Mouse (Mus musculus): ENCODE measurements around the gene Sdhc.
"Not testable (repeated sequence)": the region's sequence is repeated elsewhere in the genome, so short reads cannot be mapped to it uniquely, and the experiment has no call there.

The Sdhc gene

DNA sequence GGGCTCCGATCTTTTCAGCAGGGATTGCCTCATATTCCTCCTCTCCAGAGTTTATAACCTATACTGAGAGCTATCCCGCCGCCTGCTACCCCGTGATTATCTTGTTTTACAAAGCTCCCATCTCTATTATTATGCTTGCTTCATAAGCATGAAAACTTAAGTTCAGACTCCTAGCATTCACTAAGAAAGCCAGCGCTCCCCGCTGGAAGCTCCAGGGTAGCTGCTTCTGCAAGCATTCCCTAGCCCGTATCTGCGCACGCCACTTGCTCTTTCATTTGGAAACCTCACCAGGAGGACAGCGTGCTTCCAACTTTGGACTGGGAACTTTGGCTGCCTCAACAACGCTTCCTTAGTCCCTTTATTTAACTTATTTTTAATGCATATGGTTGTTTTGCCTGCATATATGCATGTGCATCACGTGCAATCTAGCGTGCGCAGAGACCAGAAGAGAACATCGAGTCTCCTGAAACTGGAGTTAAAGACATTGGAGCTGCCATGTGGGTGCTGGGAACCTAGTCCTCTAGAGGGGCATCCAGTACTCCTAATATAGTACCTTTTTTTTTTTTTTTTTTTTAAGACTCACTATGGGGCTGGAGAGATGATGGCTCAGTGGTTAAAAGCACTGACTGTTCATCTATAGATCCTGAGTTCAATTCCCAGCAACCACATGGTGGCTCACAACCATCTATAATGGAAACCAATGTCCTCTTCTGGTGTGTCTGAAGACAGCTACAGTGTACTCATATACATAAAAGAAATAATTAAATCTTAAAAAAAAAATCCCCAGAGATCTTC lies 38.4 kb downstream of the Sdhc start:
- no peak for DNase-seq

DNA sequence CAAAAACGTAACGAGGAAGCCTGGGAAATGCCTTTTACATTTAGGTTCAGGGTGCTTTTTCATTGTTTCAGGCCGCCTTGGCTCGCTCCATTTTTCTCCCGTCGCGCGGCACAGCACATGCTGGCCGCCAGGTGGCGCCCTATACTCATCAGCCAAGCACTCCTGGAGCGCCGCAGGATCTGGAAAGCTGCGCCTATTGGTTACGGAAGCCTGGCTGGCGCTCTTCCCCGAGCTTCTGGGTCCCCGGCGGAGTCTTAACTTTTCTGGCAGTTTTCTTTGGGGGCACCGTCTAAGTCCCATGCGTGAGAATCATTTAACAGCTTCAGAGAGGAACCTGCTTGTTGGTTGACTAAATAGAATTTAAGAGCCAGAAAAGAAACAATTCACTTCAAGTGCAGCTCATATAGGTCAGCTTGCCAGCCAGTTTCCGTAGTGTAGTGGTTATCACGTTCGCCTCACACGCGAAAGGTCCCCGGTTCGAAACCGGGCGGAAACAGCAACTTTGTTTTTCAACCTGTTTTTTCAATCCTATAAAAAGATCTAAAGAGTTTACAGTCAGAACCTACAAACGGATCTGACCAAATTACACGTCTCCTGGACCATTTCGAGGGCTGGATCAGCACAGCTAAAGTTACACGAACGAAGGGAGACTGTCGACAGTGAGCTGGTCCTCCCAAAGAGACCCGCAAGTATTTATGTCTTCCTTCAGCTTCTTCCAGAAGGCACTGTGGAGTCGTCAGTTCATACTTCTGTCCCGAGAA lies 39.2 kb downstream of the Sdhc start:
- peak; percentile 78 to 89 for DNase-seq

DNA sequence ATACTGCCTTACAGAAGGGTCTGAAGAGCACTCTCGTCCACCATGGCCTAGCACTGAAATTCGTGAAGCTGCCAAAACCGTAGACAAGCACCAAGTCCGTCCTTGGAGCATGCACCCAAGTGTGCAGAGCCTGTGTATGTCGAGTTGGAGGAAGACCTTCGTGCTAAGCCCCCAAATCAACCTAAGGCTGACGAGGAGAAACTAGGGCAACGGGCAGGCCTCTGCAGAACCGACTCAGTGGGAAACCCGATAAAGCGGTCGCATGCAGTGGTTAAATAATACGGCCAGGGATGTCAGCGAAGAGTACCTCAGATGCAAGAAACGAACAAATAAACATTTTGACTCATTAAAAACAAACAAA lies 39.8 kb downstream of the Sdhc start:
- DNase-seq, result no peak

DNA sequence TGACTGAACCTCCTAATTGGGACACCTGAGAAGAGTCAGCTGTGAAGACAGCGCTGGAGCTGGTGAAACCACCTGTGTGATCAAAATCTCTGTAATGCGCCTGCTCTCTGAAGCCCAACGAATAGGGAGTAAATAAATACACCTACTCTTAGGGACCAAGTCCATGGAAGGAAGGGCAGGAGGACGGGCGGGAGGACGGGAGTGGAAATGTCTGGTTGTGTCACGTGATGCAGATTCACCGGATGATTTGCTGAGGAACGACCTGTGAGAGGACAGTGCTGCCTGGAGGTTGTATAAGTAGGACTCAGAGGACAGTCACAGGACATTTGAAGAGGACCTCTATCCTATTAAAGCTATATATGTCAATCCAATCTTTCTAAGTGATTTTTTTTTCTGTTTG lies 40.8 kb downstream of the Sdhc start:
- no peak for DNase-seq

DNA sequence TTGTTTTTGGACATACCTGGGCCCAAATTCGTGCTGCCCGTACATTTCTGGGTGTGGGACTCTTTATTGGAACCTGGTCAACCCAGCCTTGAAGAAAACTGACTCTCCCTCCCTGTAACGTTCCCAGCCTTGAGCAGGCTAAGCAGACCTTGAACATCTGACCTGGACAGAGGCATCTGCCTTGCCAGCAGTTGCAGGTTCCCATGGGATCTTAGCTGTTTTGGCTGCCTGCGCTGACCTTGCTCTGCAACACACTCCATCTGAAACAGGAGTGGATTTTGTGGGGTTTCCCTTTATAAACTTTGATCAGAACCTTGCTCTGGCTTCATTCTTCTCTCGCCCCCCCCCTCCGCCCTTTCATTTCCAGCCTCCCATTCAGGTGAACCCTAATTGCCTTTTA lies 45.2 kb downstream of the Sdhc start:
- DNase-seq, result no peak

DNA sequence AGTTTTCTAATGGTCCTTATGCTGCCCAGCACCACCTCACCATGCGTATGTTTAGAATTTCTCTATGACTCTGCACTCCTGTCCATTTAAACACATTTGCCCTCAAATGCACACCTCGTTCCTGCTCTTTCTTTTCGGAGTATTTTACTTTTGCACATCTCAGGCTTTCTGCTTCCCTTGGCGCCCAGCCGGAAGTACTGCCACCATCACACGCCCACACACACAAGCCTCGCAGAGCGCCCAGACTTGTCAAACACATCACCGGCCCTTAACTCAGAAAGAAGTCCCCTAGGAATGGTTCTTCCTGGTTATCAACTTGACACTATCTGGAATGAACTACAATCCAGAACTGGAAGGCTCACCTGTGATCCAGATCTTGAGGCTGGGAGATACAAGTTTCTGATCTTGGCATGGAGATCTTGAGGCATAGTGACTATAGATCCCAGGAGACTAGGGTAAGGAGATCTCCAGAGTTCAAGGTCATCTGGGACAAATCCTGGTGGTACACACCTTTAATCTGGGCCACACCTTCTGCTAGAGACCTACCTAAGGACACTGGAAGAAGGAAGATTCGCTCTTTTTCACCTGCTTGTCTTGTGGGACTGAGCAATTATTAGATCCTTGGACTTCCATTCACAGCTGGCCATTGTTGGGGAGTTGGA lies 47.1 kb downstream of the Sdhc start:
- DNase-seq, result peak in 1 of 2 experiments; percentile 15

DNA sequence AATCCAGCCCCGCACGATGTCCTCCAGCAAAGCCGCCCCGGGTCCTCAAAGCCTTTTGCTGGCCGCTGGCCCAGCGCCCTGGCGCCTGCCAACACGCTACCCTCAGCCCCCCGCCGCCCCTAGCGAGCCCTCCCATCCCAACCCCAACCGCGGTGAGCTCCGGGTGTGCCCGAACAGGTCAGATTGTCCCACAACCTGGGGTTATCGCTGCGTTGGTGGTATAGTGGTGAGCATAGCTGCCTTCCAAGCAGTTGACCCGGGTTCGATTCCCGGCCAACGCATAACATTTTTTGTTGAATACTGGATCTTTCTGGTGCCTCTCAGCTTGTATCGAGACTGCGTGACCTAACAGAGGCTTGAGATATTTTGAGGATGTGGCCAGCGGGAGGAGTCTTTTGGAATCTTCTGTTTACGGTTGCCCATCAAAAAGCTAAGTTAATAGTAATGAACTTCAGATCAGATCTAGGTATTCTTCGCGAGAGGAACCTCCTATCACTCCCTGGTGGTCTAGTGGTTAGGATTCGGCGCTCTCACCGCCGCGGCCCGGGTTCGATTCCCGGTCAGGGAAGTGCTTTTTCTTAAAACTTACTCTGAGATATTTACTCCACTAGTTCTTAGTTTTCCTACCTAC lies 47.7 kb downstream of the Sdhc start:
- peak; percentile 68 to 82 for DNase-seq

DNA sequence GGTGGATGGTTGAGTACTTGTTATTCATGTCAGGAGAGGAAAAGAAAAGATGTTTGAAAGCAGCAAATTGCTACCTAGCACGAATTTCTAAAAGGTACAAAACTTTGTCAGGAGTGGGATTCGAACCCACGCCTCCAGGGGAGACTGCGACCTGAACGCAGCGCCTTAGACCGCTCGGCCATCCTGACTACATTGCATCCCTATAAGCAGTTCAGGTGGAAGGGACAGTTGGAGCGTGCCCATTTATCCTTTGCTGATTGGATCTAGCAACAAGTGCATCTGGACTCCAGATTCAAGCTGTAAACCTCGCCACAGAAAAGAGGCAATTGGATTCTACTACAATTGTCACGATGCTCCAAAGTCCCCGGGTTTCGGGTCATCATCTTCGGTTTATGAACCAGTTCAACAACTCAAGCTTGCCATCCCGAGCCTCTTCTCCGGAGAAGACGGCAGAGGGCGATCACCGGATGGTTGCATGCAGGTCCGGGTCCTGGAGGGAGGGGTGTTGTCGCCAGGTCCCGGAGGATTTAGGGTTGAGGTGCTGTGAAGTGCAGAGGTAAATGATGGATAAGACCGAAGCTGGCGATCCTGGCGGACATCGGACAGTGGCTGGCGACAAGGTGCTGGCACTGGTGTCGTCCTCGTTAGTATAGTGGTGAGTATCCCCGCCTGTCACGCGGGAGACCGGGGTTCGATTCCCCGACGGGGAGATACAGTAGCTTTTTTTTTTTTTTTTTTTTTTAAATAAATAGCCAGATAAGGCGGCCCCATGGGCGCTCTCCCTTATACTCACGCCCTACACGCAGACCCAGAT lies 48.5 kb downstream of the Sdhc start:
- peak; percentile 66 to 78 for DNase-seq

DNA sequence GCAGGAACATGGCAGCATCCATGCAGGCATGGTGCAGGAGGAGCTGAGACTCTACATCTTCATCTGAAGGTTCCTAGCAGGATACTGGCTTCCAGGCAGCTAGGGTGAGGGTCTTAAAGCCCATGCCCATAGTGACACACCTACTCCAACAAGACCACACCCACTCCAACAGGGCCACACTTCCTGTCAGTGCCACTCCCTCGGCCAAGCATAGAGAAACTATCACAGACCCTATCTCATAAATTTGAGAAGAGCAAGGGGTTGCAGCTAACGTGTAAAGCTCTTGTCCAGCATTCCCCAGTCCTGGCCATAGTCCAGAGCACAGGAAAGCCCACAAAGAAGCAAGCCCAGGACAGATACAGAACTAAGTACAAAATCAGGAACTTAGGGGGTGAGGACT lies 49.4 kb downstream of the Sdhc start:
- DNase-seq, result no peak

DNA sequence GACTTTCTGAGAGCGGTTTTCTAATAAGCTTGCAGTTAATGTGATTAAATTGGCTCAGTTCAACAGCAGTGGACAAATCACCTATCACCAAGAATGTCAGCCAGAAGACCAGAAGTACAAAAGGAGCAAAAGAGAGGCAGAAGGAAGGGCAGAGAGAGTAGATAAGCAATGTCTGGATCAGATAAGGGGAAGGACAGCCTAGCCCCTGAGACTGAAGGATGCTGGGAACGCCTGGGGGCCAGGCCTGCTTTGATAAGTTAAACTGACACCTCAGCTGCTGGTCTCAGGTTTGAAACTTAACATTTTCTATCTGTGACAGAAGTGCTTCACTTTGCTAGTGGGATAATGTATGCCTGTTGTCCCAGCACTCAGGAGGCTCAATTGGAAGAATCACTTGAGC lies 52.8 kb downstream of the Sdhc start:
- DNase-seq, result no peak

DNA sequence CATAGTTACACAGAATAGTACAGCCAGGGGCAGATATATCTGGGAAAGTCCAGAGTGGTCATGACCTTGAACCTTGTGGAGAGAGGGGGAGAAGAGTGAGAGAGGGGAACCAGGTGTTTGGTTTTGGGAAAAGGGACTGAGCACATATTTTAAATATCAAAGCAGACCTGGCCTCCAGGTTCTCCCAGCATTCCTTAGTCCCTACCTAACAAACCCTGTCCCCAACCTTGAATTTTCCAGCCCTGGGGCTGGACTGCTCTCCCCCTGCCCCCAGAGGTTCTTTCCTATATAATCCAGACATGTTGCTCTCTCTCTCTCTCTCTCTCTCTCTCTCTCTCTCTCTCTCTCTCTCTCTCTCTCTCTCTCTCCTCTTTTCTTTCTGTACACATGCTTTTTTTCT lies 53.3 kb downstream of the Sdhc start:
- no peak for DNase-seq

DNA sequence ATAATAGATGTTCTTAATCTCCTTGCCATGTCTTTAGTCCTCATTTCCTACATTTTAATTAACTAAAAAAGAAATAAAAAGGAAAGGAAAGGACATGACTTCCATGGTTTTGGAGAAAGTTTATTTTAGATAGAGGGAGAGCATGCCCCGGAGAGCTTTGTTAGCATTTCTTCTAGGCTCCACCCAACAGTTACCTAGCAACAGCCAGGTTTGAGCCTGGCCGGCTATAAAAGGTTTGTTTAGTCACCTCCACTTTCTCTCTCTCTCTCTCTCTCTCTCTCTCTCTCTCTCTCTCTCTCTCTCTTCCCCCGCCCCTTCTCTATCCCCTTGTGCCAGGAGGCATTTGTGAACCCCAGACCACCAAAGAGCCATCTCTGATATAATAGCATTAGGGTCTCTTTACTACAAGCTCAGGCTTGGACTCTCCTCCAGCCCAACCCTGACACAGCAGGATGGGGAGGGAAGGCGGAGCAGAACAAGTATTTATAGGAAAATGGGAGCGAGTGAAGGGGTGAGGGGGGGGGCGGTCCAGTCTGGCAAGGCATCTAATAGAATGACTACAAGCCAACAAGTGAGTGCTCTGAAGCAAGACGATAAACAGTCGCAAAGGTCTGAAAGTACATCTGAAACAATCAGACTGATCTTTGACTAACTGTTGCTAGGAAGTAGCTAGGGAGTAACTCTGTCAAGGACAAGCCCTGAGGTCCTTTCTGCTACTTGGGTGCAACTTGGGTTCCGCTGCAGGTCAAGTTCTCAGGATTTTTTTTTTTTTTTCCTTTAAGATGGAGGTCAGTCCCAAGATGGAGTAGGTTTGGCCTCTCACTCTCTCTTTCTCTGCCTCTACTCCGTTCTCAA lies 54.1 kb downstream of the Sdhc start:
- no peak for DNase-seq

DNA sequence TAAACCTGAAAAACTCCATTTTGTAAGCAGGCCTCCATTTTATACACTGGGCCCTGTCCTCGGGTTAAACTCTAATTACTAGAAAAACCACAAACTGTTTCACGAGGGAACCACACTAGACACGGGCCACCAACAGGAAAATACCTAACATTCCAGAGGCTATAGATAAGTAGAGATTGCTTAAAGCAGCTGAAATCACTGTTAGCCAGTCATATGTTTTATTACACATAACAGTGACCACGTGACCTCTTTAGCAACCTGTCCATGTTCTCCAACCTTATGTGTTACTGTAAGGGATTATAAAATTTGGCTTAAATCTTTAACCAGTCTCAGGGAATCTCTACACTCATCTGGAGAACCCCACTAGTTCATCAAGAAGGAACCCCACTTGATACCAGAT lies 56.0 kb downstream of the Sdhc start:
- no peak for DNase-seq

DNA sequence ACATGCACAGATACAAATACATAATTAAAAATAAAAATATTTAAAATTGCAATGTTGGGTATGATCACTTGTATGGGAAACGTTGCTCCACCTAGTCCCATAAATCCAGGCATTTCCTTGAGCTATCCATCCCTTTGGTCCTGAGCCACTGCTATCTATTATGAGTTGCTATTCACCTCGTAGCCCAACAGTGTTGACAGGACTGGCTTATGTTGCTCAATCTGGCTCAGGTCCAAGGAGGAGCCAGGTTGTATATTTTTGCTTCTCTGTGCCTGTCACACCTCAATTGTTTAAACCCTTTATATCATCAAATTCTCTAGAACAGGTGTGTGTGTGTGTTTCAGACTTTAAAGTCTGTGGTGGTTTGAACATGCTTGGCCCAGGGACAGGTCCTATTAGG lies 59.6 kb downstream of the Sdhc start:
- no peak for DNase-seq

DNA sequence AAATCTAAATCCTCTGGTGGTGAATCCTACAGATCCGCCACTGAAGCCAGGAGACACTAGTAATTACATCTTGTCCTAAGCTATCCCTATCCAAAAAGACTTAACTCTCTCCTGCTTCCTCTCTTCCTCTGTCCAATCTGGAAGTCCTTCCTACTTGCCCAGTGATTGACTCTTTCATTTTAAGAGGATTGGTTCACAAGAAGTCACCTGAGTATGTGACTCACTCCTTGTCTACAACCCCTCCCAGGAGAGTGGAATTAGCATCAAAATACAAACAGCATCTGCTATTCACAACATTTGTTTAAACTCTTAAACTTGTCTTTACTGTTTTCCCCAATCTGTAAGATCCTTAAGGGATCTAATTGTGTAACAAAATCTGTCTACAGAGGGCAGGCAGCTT lies 60.5 kb downstream of the Sdhc start:
- no peak for DNase-seq

DNA sequence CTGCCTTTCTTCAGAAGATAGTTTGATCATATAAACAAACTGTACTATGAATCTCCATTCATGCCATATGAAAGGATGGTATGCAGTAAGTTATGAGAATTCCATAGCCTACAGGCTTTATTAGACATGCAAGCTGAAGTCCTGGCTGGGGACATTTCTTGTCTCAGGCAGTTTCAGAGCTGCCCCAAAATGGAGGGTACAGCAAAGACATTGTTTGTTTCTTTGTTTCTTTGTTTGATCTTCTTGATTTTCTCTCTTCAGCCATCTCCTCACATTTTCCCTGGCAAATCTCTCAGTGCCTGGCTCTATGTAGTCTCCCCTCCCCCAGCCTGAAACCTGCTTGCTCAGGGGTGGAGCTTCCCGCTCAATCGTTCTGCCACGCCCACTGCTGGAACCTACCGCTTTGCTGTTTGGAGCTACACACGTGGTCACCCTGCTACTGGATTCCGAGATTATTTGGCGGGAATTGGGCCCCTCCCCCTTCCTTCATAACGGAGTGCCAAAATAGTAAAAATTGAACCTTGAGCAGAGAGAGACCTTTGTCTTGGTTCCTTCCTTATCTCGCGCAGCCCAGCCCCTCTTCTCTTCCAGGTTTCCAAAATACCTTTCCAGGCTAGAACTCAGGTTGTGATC lies 62.0 kb downstream of the Sdhc start:
- not testable (repeated sequence) for DNase-seq

DNA sequence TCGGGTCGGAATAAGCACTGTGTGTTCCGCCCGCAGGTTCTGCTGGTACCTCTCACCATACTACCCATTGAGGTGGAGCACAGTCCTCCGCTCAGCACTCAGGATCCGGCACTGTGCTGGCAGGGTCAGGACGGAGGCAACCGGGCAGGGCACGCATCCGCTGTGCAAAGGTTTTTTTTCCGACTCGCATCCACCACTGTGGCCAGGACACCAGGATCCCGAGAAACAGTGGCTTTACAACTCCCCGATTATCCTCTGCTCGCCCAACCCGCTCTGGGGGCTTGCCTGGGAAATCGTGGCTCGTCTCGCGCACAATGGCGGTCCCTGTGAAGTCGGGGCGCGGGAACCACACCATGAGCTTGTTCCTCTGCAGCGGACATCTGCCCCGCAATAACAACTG lies 64.7 kb downstream of the Sdhc start:
- DNase-seq, result no peak

DNA sequence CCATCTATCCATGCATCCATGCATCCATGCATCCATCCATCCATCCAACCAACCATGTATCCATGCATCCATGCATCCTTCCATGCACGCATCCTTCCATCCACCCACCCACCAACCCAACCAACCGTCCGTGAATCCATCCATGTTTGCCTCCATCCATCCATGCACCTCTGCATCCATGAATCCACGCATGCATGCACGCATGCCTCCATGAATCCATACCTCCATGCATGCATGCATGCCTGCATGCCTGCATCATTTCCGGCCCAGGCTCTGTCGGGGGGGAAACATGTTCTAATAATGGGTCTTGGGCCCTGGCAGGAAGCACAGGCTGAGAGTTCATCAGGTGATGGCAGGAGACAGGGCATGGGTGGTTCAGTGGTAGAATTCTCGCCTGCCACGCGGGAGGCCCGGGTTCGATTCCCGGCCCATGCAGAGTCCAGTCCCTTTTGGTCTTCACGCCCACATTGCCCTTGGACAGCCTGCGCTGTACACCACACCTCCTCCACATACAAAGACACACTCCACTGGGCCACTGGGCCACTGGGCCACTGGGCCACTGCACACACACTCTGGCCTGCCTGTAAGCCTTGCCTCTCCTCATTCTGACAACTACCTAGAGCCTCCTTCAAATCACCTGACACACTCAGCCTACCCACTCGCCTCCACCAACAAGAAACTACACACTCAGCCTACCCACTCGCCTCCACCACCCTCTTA lies 68.7 kb downstream of the Sdhc start:
- not testable (repeated sequence) for DNase-seq

DNA sequence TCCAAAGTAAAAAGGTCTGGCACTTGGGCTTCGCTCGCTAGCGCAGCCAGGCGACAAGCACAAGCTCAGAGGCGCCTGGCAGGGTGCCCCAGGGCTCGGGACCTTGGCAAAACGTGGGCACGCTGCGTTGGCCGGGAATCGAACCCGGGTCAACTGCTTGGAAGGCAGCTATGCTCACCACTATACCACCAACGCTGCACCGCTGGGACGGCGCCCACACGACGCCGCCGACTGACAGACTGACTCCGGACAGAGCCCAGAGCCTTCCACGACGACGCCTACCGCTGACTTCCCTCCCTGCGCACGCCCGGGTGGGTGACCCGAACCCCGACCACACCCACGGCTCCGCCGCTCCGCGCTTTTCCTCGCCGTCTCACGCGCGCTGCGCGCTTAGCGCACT lies 70.6 kb downstream of the Sdhc start:
- not testable (repeated sequence) for DNase-seq

DNA sequence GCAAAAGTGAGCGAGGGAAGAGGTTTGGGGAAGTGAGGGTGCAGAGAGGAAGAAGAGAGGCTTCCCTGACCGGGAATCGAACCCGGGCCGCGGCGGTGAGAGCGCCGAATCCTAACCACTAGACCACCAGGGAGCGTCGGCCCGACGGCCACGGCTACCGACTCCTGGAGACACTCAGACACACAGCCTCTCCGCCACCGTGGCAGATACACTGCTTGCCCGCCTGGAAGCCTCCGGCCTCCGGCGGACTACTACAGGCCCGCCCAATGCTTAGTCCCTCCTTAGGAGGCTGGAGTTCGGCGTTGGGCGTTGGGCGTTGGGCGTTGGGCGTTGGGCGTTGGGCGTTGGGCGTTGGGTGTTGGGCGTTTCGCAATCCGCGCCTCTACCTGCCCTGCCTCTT lies 71.1 kb downstream of the Sdhc start:
- DNase-seq, result not testable (repeated sequence)
